9 mouse cellular contexts compared by ENCODE assay signal in the genomic region with DNA sequence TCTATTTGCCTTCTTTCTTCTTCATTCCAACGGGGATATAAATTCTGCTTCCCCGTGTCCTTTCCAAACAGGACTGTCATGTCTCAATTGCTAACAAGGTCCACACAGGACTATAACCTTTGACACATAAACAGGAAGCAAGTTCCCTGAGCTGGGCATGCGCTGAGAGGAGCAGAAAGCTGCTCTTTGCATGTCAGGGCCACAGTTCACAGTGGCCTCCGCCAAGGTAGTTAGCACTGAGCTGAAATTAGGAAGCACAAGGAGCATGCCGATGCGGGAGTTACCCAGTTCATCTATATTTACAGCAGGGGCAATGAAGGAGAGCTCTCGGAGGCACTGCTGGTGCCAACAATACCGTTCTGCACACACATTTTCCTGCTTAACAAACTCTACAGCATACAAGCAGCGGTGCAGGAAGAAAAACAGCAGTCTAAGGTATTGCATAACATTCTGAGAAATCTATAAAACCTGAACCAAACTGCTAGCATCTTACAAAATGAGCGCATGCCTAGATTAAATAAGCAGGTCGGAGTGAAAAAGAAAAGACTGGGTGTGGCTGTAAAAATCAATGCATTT. TPM values are rescaled to one million over a fixed set of nuclear protein-coding genes. Genes with fewer than 3 reads are reported as not detected.
DNase-seq lines count a peak whose midpoint lies in the region; ATAC-seq and TF ChIP-seq lines count a peak whose summit lies in the region.
"Had no signal": no experiment of that assay in that cellular context is flagged by ENCODE, and none has a peak within 500 bp of the region (broad histone marks: within the 10 kb centered on the region; RNA-seq: fewer than 3 reads in every experiment).

No protein-coding gene starts in this region.

- intact Hi-C loops in left cerebral cortex, postnatal 4 days (cut with DNase I): no loop called here

- TF ChIP-seq POLR2A in liver, adult 2 months (IDR thresholded peaks at IDR 0.05; ENCODE audit: extremely low read depth, insufficient read depth, low read length): no peak

- 5% methylated on average over 11 of the region's 11 CpGs for WGBS in liver, adult 2 months
- WGBS in forebrain, embryonic 10.5 days: 82% methylated on average over 11 of the region's 11 CpGs

- H3K27me3 ChIP-seq in liver, adult 2 months (ENCODE audit: control insufficient read depth, insufficient read depth, low read length): no peaks in the 10 kb centered on the region
- no peaks in the 10 kb centered on the region for H3K27me3 ChIP-seq in forebrain, embryonic 10.5 days (ENCODE audit: poor library complexity, severe bottlenecking)

- peak; percentile 9 for ATAC-seq in frontal cortex, adult (ENCODE audit: low TSS enrichment)
- ATAC-seq in granulocyte monocyte progenitor cell, adult 5-6 weeks (replicated peaks; ENCODE audit: poor library complexity, severe bottlenecking): peak; percentile 30; the same call in 1 of the 2 replicates

- H3K4me1 ChIP-seq in liver, adult 2 months (ENCODE audit: control insufficient read depth, insufficient read depth, low read length): peaks cover 46% of the 10 kb centered on the region
- H3K4me1 ChIP-seq in forebrain, embryonic 10.5 days: peaks cover 7% of the 10 kb centered on the region

- DNase-seq in frontal cortex, postnatal 10 days (ENCODE audit: low spot score in 2 of 2): no peak
- DNase-seq in adrenal gland, adult (ENCODE audit: inconsistent age in 2 of 2, low spot score in 1 of 2): peak; percentile 41 to 90
- DNase-seq in liver, adult 2 months (ENCODE audit: extremely low read depth, low read depth, low spot score): peak; percentile 98
- no peak for DNase-seq in forebrain, embryonic 10.5 days (ENCODE audit: extremely low spot score, low spot score)
- DNase-seq in left cerebral cortex, adult 18-20 months (ENCODE audit: low spot score in 2 of 2): no peak
- no peak for DNase-seq in left cerebral cortex, postnatal 4 days

- peaks cover 38% of the 10 kb centered on the region for H3K36me3 ChIP-seq in liver, adult 2 months (ENCODE audit: control insufficient read depth, insufficient read depth, low read length)
- H3K36me3 ChIP-seq in forebrain, embryonic 10.5 days (replicated peaks): peaks cover 26% of the 10 kb centered on the region

- H3K4me3 ChIP-seq in liver, adult 2 months (ENCODE audit: insufficient read depth, low read depth, low read length): peak overlapping the region; percentile 46
- no peak overlapping the region for H3K4me3 ChIP-seq in forebrain, embryonic 10.5 days
- H3K4me3 ChIP-seq: erythroblast, embryonic 14.5 days had no signal

- H3K27ac ChIP-seq in liver, adult 2 months (replicated peaks; ENCODE audit: insufficient read depth, low read depth, low read length): peak overlapping the region; percentile 86
- H3K27ac ChIP-seq in forebrain, embryonic 10.5 days: no peak overlapping the region

- peaks cover 30% of the 10 kb centered on the region; the same call in 1 of the 2 replicates for H3K79me2 ChIP-seq in liver, adult 2 months (ENCODE audit: control insufficient read depth, insufficient read depth, low read length)

- no peaks in the 10 kb centered on the region for H3K9me3 ChIP-seq in forebrain, embryonic 10.5 days

- H3K9ac ChIP-seq in liver, adult 2 months (ENCODE audit: low read depth, low read length): peak overlapping the region; percentile 72

- no peak for TF ChIP-seq CTCF in liver, adult 2 months (IDR thresholded peaks at IDR 0.05; ENCODE audit: low read depth, low read length)

RNA-seq across cellular contexts. Expression of a gene that starts 10.7 kb away (rescaled TPM):
- 834 and 975 TPM in 2 replicates for total RNA-seq in granulocyte monocyte progenitor cell, adult 5-6 weeks (2014; fragmentation: Nextera tagmentation)
- 1,023 and 1,048 TPM in 2 replicates for total RNA-seq in granulocyte monocyte progenitor cell, adult 5-6 weeks (2017)
- 967 and 981 TPM in 2 replicates for total RNA-seq in liver, adult 2 months (2014; rRNA removed)
- polyA plus RNA-seq in liver, adult 2 months (2012; rRNA removed): 1,187 and 1,239 TPM in 2 replicates
- polyA plus RNA-seq in forebrain, embryonic 10.5 days (2016; fragmentation: Nextera tagmentation; extraction: Ambion mirVana): 192 and 209 TPM in 2 replicates
- total RNA-seq in left cerebral cortex, adult 18-20 months (2021): 100 to 1,000 TPM; 780 to 834 TPM
- total RNA-seq in left cerebral cortex, postnatal 4 days (2021): 100 to 1,000 TPM; 363 to 375 TPM

RNA-seq across cellular contexts. Expression of a gene that starts 48.8 kb away (rescaled TPM):
- 25.4 and 34.8 TPM in 2 replicates for total RNA-seq in granulocyte monocyte progenitor cell, adult 5-6 weeks (2014; fragmentation: Nextera tagmentation)
- 16.2 and 18.7 TPM in 2 replicates for total RNA-seq in granulocyte monocyte progenitor cell, adult 5-6 weeks (2017)
- total RNA-seq in liver, adult 2 months (2014; rRNA removed): 7.0 and 7.2 TPM in 2 replicates
- polyA plus RNA-seq in liver, adult 2 months (2012; rRNA removed): 1.1 and 1.2 TPM in 2 replicates
- 21.3 and 27.7 TPM in 2 replicates for polyA plus RNA-seq in forebrain, embryonic 10.5 days (2016; fragmentation: Nextera tagmentation; extraction: Ambion mirVana)
- total RNA-seq in left cerebral cortex, adult 18-20 months (2021): 10 to 100 TPM; 28.9 to 30.1 TPM
- total RNA-seq in left cerebral cortex, postnatal 4 days (2021): 10 to 100 TPM; 45.8 to 49.0 TPM

Comparison
In these comparisons a context has a peak if more than half of its experiments do, and no peak if none do; other contexts are left out.
1. DNase-seq: peak in adrenal gland, adult (2 of 2) and liver, adult 2 months (single experiment); none in frontal cortex, postnatal 10 days (0 of 2), forebrain, embryonic 10.5 days (single experiment), left cerebral cortex, adult 18-20 months (0 of 2) and left cerebral cortex, postnatal 4 days (single experiment).